Mouse (Mus musculus) lung, postnatal 0 days (tissue): ENCODE measurements at regions not wholly inside any gene's neighbourhood (a gene's known extent, or its start where the extent isn't known, plus 50 kb on each side); places are given as distances from the start of the nearest gene placed in this dataset.

Source experiments
- CTCF ChIP-seq: IDR thresholded peaks from 2 replicates; pipeline ENCODE4 v1.5.1; 2016; ENCODE audit warnings: antibody characterized with exemption, mild to moderate bottlenecking
- EP300 ChIP-seq: IDR thresholded peaks from 2 replicates; pipeline ENCODE4 v1.6.1; 2016; ENCODE audit warnings: antibody characterized with exemption, mild to moderate bottlenecking, control low read depth

DNA sequence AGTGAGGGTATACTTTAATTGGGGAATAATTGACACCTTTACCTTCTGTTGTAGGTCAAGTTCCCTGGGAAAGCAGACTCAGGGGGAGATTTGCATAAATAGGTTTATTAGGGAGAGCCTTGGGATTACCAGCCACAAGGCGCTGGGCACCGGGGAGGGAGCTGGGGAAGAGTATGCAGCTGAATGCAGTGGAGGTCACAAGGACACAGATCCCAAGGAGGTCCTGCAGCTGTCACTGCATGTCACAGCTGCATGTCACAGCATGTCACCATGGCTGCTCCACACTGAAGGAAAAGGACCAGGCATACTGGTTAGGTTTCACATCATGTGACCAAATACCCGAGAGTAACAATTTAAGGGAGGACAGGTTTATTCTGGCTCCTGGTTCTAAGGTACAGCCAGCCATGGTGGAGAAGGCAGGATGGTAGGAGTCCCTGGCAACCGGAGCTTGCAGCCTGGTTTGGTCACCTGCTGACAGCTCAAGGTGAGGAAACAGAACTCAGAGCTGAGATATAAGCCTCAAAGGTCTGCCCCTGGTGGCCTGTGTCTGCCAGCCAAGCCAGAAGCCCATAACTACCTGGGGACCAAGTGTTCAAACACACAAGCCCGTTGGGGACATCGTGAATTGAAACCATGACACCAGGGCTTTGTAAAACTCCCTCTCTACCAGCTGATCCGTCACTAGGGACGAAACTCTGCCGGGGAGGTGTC is 1169.5 kb upstream of the Gulo start:
- TF ChIP-seq CTCF: no peak
- no peak for TF ChIP-seq EP300
